Mouse (Mus musculus) adrenal gland, postnatal 0 days (tissue): ENCODE measurements around the gene Fam160b1. TPM values are rescaled to one million over a fixed set of nuclear protein-coding genes. Genes with fewer than 3 reads are reported as not detected.

ENCODE experiments used
- polyA plus RNA-seq: library from polyadenylated mRNA; unstranded; fragments of >200 nt; fragmentation: Nextera tagmentation; extraction: Ambion mirVana; gene quantifications from 2 replicates; pipeline ENCODE4 v1.2.1, GENCODE M21; 2015

The Fam160b1 gene
- 9.9 and 13.2 TPM in 2 replicates for polyA plus RNA-seq

DNA sequence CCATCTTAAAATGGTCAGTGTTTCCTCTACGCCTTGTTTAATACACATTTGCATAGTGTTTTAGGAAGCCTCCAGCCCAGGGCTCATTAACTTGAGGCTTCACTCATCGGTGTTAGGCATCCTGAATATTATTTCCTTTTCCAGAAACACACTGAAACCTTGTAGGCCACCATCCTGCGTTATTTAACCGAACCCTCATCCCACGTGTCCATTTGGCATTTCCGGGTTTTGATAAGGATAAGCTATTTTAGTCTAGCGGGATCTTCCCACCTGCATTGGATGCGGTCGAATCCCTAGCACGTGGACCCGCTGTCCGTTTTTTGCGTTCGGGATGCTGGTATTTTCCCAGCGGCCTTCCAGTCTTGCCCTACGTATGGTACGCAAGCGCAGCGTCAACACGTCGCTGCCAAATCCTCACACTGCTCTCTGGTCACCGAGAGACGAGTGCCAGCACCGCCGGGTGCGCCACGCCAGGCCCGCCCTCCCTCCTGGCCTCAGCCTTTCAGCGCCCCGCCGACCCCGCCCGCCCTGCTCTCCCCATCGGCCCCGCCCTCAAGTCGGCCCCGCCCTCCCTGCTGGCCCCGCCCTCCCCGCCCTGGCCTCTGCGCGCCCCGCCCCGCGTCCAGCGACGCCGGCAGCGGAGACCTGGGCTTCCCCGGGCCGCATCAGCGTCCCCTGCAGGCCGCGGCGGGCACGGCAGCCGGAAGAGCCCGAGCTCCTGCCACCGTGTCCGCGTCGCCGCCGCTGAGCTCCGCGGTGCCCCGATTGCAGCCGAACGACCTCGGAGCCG, at the start of gene Fam160b1:
Gene Fam160b1, plus strand, starts transcription at position 340 of the 790 bp plus-strand sequence.

GRCm38 (mm10) chr19:57314346-57315012, 46.0 kb upstream of the Fam160b1 start, which contains the start of gene Ablim1:
Gene Ablim1 (minus strand): TSS chr19:57314919.

Other genes starting within 250 kb of the Fam160b1 start
- 22.2 and 37.3 TPM in 2 replicates for gene Ablim1, start 45.8 kb upstream of the Fam160b1 start, polyA plus RNA-seq
- gene Trub1, start 92.2 kb downstream of the Fam160b1 start, polyA plus RNA-seq = 21.6 and 24.2 TPM in 2 replicates